Mouse (Mus musculus) adrenal gland, postnatal 10 days (tissue): ENCODE measurements at regions not wholly inside any gene's neighbourhood (a gene's known extent, or its start where the extent isn't known, plus 50 kb on each side); places are given as distances from the start of the nearest gene placed in this dataset.

ENCODE experiments used
- DNase-seq: peaks from one replicate; pipeline ENCODE4 v3.0.0; 2021; ENCODE audit warnings: mixed read lengths

DNA sequence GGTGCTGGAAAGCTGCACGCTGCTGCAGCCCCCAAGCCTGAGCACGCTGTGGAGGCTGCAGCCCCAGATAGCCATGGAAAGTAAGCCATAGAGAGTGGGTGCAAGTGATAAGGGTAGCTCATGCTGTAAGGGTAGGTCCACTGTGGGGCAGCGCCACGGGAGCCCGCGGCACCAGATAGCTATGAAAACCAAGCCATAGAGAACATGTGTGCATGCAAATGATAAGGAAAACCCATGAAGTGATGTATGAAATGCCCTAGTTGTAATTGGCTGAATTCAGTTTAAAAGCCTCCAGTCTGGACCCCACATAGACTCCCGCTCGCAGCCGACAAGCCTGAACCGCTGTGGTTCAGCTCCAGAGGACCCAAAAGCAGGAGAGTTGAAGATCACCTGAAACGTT lies 58.8 kb upstream of the L3mbtl3 start:
- DNase-seq = no peak

DNA sequence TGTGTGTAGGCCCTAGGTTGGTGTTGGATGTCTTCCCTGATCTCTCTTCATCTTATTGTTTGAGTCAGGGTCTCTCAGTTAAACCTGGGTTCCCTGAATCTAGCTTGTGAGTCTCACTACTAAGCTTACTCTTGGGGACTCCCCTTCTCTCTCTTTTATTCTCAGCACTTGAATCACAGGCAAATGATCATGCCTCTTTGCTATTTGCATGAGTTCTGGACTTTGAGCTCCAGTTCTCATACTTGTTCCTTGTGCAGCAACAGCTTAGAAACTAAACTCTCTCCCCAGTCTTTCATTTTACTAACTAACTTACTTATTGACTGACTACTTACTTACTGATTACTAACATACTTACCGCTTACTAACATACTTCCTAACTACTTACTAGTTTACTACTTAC lies 64.9 kb upstream of the L3mbtl3 start:
- DNase-seq = no peak

- no peak for DNase-seq
Observed at GRCm38 (mm10) chr10:26484311-26484710, 108.5 kb upstream of the L3mbtl3 start.

- no peak for DNase-seq
Observed at GRCm38 (mm10) chr10:26491351-26491750, 115.6 kb upstream of the L3mbtl3 start.

- DNase-seq = no peak
Observed at GRCm38 (mm10) chr10:26492146-26492545, 116.4 kb upstream of the L3mbtl3 start.

DNA sequence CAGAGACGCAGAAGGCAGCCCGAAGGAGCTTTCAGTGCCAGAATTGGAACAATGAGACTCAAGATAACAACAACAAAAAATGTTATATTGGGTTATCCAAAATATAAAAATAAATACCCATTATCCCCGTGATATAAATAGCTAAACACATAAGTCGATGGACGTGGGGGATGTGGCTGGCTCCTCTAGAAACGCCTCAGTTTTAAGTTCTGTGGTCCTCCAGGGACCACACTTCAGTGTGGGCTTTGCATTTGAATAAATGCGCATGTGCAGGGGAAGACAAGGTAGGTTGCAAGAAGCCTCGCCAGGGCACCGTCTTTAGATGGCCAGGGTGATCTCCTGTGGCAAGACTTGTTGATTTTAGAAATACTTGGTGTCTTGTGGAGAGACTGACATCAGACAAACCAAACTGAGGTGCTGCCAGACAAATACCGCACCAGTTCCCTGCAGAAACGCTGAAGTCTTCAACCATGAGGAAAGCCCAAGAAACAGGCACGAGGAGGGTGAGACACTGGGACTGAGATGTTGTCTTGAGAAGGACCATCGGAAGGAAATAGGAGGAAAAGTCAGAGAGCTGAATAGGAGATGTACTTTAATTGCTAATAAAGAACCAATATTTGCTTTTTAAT lies 117.2 kb upstream of the L3mbtl3 start:
- DNase-seq = no peak

GRCm38 (mm10) chr10:26493801-26494200 lies 118.0 kb upstream of the L3mbtl3 start:
- DNase-seq = no peak

DNA sequence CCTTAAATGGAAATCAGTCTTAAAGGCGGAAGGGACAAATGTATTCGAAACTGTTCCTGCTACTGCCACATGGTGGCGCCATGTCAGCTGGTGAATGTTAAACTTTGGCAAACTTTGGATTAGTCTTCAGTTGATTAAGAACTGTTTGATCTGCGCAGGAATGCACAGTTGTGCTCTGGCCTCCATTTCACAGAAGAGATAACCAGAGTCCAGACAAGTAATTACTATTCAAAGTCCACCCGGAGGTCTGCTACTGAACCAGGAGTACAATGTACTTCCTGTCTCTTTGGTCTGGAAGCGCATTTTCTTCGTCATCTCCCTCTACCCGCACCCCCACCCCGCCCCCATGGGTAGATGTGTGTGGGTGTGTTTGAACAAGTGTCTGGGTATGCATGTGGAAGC lies 118.6 kb upstream of the L3mbtl3 start:
- DNase-seq = peak; percentile 59

- DNase-seq = peak; percentile 26
Observed at GRCm38 (mm10) chr10:26500265-26500935, 124.6 kb upstream of the L3mbtl3 start.

- no peak for DNase-seq
Observed at GRCm38 (mm10) chr10:26520879-26521278, 145.1 kb upstream of the L3mbtl3 start.

GRCm38 (mm10) chr10:26525848-26526546 lies 150.2 kb upstream of the L3mbtl3 start:
- no peak for DNase-seq

DNA sequence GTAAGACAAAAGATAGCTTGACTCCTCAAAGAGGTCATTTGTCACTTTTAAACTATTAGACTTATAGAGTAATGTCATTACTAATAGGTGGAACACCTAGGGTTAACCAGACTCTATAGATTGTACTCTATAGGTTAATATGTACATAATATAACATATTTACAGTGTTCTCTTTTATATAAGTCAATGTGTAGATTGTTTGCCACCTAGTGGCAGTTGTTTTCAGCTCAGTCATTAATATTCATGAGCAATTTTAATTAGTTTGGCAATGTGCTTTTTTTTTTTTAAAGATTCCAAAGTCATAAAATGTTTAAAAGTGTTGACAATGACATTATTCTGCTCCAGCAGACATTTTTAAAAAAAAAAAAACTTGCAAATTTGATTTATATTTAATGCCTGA lies 164.4 kb upstream of the L3mbtl3 start:
- DNase-seq = no peak

- DNase-seq = no peak
Observed at GRCm38 (mm10) chr10:26544061-26544460, 168.3 kb upstream of the L3mbtl3 start.

DNA sequence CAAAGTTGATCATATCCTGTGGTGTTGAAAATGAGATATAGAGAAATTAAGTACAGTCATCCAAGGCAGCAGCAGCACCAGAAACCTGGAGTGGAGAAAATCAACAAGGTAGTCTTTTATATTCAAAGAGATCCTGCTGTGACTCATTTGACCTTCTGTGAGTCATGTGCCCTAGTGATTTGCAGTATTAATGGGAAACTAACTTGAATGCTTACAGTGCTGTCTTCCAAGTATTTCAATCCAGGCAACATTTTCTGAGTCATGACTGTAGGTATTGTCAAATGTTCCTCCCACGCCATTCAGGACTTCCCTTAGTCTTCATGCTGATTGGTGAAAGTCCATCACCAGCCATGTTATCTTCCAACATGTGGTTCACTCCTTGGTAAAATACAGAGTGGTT lies 169.0 kb upstream of the L3mbtl3 start:
- DNase-seq = peak; percentile 5

- no peak for DNase-seq
Observed at GRCm38 (mm10) chr10:26556246-26556645, 180.5 kb upstream of the L3mbtl3 start.

DNA sequence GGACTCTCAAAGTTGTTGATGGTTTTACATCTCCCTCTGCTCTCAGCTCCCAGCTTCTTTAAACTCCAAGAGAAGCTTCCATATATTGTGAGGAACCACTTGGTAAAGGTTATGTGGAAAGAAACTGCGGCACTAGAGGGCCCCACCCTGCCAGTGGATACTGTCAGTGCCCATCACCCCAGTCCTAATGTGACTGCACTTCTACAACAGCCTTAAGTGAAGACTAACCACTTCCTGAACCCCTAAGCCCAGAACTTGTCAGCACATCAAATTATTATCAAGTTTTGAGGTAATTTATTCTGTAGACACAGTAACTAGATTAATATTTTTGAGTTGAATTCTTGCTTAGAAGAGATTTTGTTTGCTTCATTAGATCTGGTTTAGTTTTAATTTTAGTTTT lies 182.3 kb upstream of the L3mbtl3 start:
- no peak for DNase-seq

GRCm38 (mm10) chr10:26559323-26559722 lies 183.6 kb upstream of the L3mbtl3 start:
- no peak for DNase-seq

- DNase-seq = peak; percentile 4
Observed at GRCm38 (mm10) chr10:26560456-26560855, 184.7 kb upstream of the L3mbtl3 start.

DNA sequence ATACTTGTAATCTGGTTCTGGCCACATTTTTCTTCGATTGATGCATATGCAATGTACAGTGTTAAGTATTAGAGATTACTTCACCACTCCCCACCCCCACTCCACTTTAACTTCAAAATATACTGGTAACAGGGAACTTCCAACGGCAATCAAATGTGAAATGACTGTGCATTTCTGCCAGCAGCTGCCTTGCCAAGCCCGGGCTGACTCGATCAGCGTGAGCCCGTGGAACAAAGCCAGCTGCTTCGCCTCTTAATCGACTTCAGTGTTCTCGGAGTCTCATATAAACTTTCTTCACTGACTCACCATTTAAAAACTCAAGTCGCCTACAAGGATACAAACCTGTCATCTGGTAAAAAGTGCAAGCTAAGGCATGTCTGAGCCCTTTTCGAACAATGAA lies 188.7 kb upstream of the L3mbtl3 start:
- peak; percentile 76 for DNase-seq

- DNase-seq = no peak
Observed at GRCm38 (mm10) chr10:26567613-26568012, 185.6 kb upstream of the Arhgap18 start.

GRCm38 (mm10) chr10:26570468-26570867 lies 182.8 kb upstream of the Arhgap18 start:
- DNase-seq = no peak

- no peak for DNase-seq
Observed at GRCm38 (mm10) chr10:26571377-26571776, 181.8 kb upstream of the Arhgap18 start.

DNA sequence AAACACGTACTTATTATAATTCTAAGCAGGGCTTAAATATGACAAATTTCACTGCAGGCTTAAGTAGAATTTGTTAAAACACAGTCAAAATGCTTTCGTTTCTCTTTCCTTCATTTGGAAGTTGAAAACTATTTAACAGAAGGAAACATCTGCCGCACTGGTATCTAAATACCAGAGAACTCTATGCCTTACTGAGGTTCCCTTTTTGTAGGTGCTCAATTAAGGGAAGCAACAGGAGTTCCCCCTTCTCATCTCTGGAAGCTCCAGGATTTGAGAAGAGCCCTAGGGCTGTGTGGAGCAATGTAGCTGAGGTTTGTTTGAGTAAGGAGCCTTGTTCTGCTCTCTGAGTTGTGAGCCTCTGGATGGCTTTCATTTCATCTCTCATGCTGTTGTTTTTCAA lies 177.1 kb upstream of the Arhgap18 start:
- no peak for DNase-seq

- DNase-seq = no peak
Observed at GRCm38 (mm10) chr10:26577087-26577486, 176.1 kb upstream of the Arhgap18 start.
